Comparison of ENCODE assay signal across 9 mouse cellular contexts in genomic region chr10:61199566-61200213, GRCm38 (mm10). TPM values are rescaled to one million over a fixed set of nuclear protein-coding genes. Genes with fewer than 3 reads are reported as not detected.
DNase-seq lines count a peak whose midpoint lies in the region; ATAC-seq and TF ChIP-seq lines count a peak whose summit lies in the region.
"Had no signal": no experiment of that assay in that cellular context is flagged by ENCODE, and none has a peak within 500 bp of the region (broad histone marks: within the 10 kb centered on the region; RNA-seq: fewer than 3 reads in every experiment).

No protein-coding gene starts in this region.

- no peaks in the 10 kb centered on the region for H3K36me3 ChIP-seq in embryonic facial prominence, embryonic 10.5 days (replicated peaks)
- H3K36me3 ChIP-seq in liver, embryonic 14.5 days (replicated peaks; ENCODE audit: control insufficient read depth, insufficient read depth, low read depth) = no peaks in the 10 kb centered on the region
- H3K36me3 ChIP-seq in neural tube, embryonic 14.5 days (ENCODE audit: control insufficient read depth, insufficient read depth, low read length) = no peaks in the 10 kb centered on the region
- H3K36me3 ChIP-seq: embryonic facial prominence, embryonic 15.5 days had no signal

- peak; percentile 85 for TF ChIP-seq CTCF in liver, embryonic 14.5 days (IDR thresholded peaks at IDR 0.05; ENCODE audit: low read depth)

- no peaks in the 10 kb centered on the region for H3K9me3 ChIP-seq in embryonic facial prominence, embryonic 10.5 days
- H3K9me3 ChIP-seq in liver, embryonic 14.5 days (ENCODE audit: control insufficient read depth, low read length) = no peaks in the 10 kb centered on the region
- H3K9me3 ChIP-seq in neural tube, embryonic 14.5 days (ENCODE audit: control insufficient read depth, low read length) = no peaks in the 10 kb centered on the region
- H3K9me3 ChIP-seq: embryonic facial prominence, embryonic 15.5 days had no signal

- DNase-seq in CD4-positive, CD25-positive, alpha-beta regulatory T cell, adult 2 months (ENCODE audit: low read depth, low spot score) = peak; percentile 82
- DNase-seq in adrenal gland, postnatal 25 days = peak; percentile 69
- peak; percentile 86 for DNase-seq in embryonic facial prominence, embryonic 10.5 days (ENCODE audit: low spot score)
- peak; percentile 76 for DNase-seq in heart, adult 8-10 months (ENCODE audit: low spot score)
- peak; percentile 82 for DNase-seq in kidney, postnatal 14 days
- DNase-seq in liver, embryonic 14.5 days (ENCODE audit: low read depth in 3 of 3, low spot score in 3 of 3) = peak; percentile 37 to 43 (median 38)
- peak; percentile 84 for DNase-seq in testis, postnatal 10 days (ENCODE audit: low spot score)

- H3K27ac ChIP-seq in embryonic facial prominence, embryonic 10.5 days (replicated peaks) = no peak overlapping the region
- no peak overlapping the region for H3K27ac ChIP-seq in liver, embryonic 14.5 days
- H3K27ac ChIP-seq in neural tube, embryonic 14.5 days (ENCODE audit: low read depth, low read length) = no peak overlapping the region
- H3K27ac ChIP-seq: embryonic facial prominence, embryonic 15.5 days had no signal

- H3K4me2 ChIP-seq in liver, embryonic 14.5 days (ENCODE audit: low read depth) = no peak overlapping the region
- H3K4me2 ChIP-seq in neural tube, embryonic 14.5 days (ENCODE audit: low read depth, low read length) = no peak overlapping the region
- H3K4me2 ChIP-seq: embryonic facial prominence, embryonic 15.5 days had no signal

- no peak overlapping the region for H3K9ac ChIP-seq in liver, embryonic 14.5 days (replicated peaks)
- no peak overlapping the region for H3K9ac ChIP-seq in neural tube, embryonic 14.5 days (replicated peaks; ENCODE audit: low read depth, low read length)
- H3K9ac ChIP-seq: embryonic facial prominence, embryonic 15.5 days had no signal

- TF ChIP-seq EP300 in liver, embryonic 14.5 days (IDR thresholded peaks at IDR 0.05; ENCODE audit: low read depth) = no peak

- no peak overlapping the region for H3K4me3 ChIP-seq in embryonic facial prominence, embryonic 10.5 days
- no peak overlapping the region for H3K4me3 ChIP-seq in liver, embryonic 14.5 days (ENCODE audit: insufficient read depth in 1 of 2, low read depth in 2 of 2, low read length in 2 of 2)
- H3K4me3 ChIP-seq in neural tube, embryonic 14.5 days (ENCODE audit: low read depth, low read length) = no peak overlapping the region
- H3K4me3 ChIP-seq: embryonic facial prominence, embryonic 15.5 days had no signal

- ATAC-seq in liver, embryonic 14.5 days (ENCODE audit: insufficient read depth) = no peak
- ATAC-seq in neural tube, embryonic 14.5 days (ENCODE audit: low read depth) = peak; percentile 38; the same call in 1 of the 2 replicates

- peaks cover 25% of the 10 kb centered on the region for H3K4me1 ChIP-seq in embryonic facial prominence, embryonic 10.5 days
- H3K4me1 ChIP-seq in liver, embryonic 14.5 days (replicated peaks; ENCODE audit: control insufficient read depth in 2 of 2, insufficient read depth in 2 of 2, low read length in 1 of 2) = no peaks in the 10 kb centered on the region
- H3K4me1 ChIP-seq in neural tube, embryonic 14.5 days (ENCODE audit: control insufficient read depth, insufficient read depth, low read length) = no peaks in the 10 kb centered on the region; the same call in 1 of the 2 replicates

- H3K27me3 ChIP-seq in embryonic facial prominence, embryonic 10.5 days (replicated peaks; ENCODE audit: low read depth, poor library complexity, severe bottlenecking) = 0 out of 2 replicates have a peak, but pooled peaks cover 8% of the 10 kb centered on the region
- no peaks in the 10 kb centered on the region for H3K27me3 ChIP-seq in liver, embryonic 14.5 days (ENCODE audit: control insufficient read depth, insufficient read depth, low read length)
- H3K27me3 ChIP-seq in neural tube, embryonic 14.5 days (ENCODE audit: control insufficient read depth, insufficient read depth, low read length) = no peaks in the 10 kb centered on the region
- H3K27me3 ChIP-seq: embryonic facial prominence, embryonic 15.5 days had no signal

- 24% methylated on average over 11 of the region's 11 CpGs for WGBS in embryonic facial prominence, embryonic 10.5 days
- WGBS in liver, embryonic 14.5 days (ENCODE audit: insufficient replicate concordance) = 20% methylated on average over 11 of the region's 11 CpGs
- WGBS in neural tube, embryonic 14.5 days = 27% methylated on average over 11 of the region's 11 CpGs

RNA-seq across cellular contexts. Expression of gene Tbata, which starts 27.9 kb away (rescaled TPM):
- not detected in 2 replicates for total RNA-seq in adrenal gland, postnatal 25 days (2021)
- 0.15 and 0.36 TPM in 2 replicates for polyA plus RNA-seq in embryonic facial prominence, embryonic 10.5 days (2016; fragmentation: Nextera tagmentation; extraction: Ambion mirVana)
- total RNA-seq in heart, adult 8-10 months (2022) = not detected
- not detected in 2 replicates for polyA plus RNA-seq in liver, embryonic 14.5 days (2012; rRNA removed)
- not detected in 2 replicates for polyA plus RNA-seq in liver, embryonic 14.5 days (2014; fragmentation: Nextera tagmentation; extraction: Ambion mirVana)
- not detected in 2 replicates for polyA plus RNA-seq in neural tube, embryonic 14.5 days (2014; fragmentation: Nextera tagmentation; extraction: Ambion mirVana)

RNA-seq across cellular contexts. Expression of gene Sgpl1, which starts 52.2 kb away (rescaled TPM):
- total RNA-seq in adrenal gland, postnatal 25 days (2021) = 77.3 and 82.4 TPM in 2 replicates
- 65.4 and 68.5 TPM in 2 replicates for polyA plus RNA-seq in embryonic facial prominence, embryonic 10.5 days (2016; fragmentation: Nextera tagmentation; extraction: Ambion mirVana)
- 10 to 100 TPM; 13.9 to 17.0 (median 15.4) TPM for total RNA-seq in heart, adult 8-10 months (2022)
- 7.9 and 10.7 TPM in 2 replicates for polyA plus RNA-seq in liver, embryonic 14.5 days (2012; rRNA removed)
- polyA plus RNA-seq in liver, embryonic 14.5 days (2014; fragmentation: Nextera tagmentation; extraction: Ambion mirVana) = 16.6 and 18.1 TPM in 2 replicates
- 47.9 and 66.5 TPM in 2 replicates for polyA plus RNA-seq in neural tube, embryonic 14.5 days (2014; fragmentation: Nextera tagmentation; extraction: Ambion mirVana)
